Mouse (Mus musculus) kidney, postnatal 4 days (tissue): ENCODE results near the gene Fryl.
A peak's percentile ranks its signal among the peaks of the same experiment; 100 is the strongest.
"Not testable (repeated sequence)": the region's sequence is repeated elsewhere in the genome, so short reads cannot be mapped to it uniquely, and the experiment has no call there.

Source experiments
- DNase-seq, 2 experiments: peaks; one replicate each; pipeline ENCODE4 v3.0.0; 2021; ENCODE audit warnings: mixed read lengths in 2 of 2

Gene Fryl

GRCm38 (mm10) chr5:73006784-73007581 is 249.4 kb downstream of the Fryl start, which contains the start of gene Slc10a4:
Gene Slc10a4, plus strand, starts transcription at chr5:73006883.
- peak; percentile 42 to 54 for DNase-seq

GRCm38 (mm10) chr5:73004046-73004445 is 252.4 kb downstream of the Fryl start:
- no peak for DNase-seq

- not testable (repeated sequence) for DNase-seq
These were observed 257.9 kb downstream of the Fryl start for GRCm38 (mm10) chr5:72998546-72998945.

- DNase-seq: peak; percentile 20 to 38
These were observed 261.0 kb downstream of the Fryl start for GRCm38 (mm10) chr5:72995379-72995778.

- no peak for DNase-seq
These were observed 261.5 kb downstream of the Fryl start for GRCm38 (mm10) chr5:72994928-72995327.

- no peak for DNase-seq
These were observed 262.0 kb downstream of the Fryl start for GRCm38 (mm10) chr5:72994424-72994823.

GRCm38 (mm10) chr5:72992474-72992873 is 263.9 kb downstream of the Fryl start:
- DNase-seq: no peak

GRCm38 (mm10) chr5:72989756-72990155 is 266.7 kb downstream of the Fryl start:
- no peak for DNase-seq

GRCm38 (mm10) chr5:72987786-72988185 is 268.6 kb downstream of the Fryl start:
- no peak for DNase-seq

GRCm38 (mm10) chr5:72984091-72984490 is 272.3 kb downstream of the Fryl start:
- DNase-seq: peak in 1 of 2 experiments; percentile 11

GRCm38 (mm10) chr5:72976539-72976938 is 279.9 kb downstream of the Fryl start:
- no peak for DNase-seq

- DNase-seq: no peak
These were observed 280.4 kb downstream of the Fryl start for GRCm38 (mm10) chr5:72975996-72976395.

GRCm38 (mm10) chr5:72974602-72975001 is 281.8 kb downstream of the Fryl start, which contains the start of gene Gm10135:
Gene Gm10135, minus strand, starts transcription at chr5:72974702.
- no peak for DNase-seq

GRCm38 (mm10) chr5:72972934-72973333 is 283.5 kb downstream of the Fryl start:
- no peak for DNase-seq

GRCm38 (mm10) chr5:72972435-72972834 is 284.0 kb downstream of the Fryl start:
- no peak for DNase-seq
